Mouse (Mus musculus): ENCODE data around the gene Klhl23. TPM values are rescaled to one million over a fixed set of nuclear protein-coding genes. Genes with fewer than 3 reads are reported as not detected.
A peak's percentile ranks its signal among the peaks of the same experiment; 100 is the strongest.

Klhl23 gene
- polyA plus RNA-seq, 1 experiment from 2014 or later = 13.0 TPM

DNA sequence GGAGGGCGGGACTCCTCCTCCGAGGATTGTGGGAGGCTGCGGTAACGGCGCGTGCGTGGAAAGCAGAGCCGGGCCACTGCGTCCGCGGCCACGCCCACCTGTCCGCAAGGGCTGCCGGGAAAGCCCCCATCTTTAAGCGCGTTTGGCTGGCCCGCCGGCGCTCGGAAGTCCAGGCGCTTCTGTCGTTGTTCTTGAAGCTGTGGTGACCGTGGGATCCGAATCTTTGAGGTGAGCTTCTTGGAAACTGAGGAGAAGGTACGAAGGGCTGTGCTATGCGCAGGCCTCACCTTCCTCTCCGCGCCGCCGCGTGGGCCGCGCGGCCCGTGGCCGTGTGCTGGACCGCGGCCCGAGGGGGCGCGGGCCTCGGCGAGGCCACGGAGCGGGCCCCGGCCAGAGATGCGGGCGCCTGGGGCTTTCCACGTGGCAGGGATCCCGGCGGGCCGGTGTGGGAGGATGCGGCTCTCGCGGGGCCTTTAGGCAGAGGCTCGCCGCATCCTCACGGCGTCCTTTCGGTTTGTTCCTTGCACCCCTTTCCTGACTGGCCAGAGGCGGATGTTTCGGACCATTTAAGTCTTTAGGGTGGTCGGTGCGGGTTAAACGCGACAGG is 39.8 kb downstream of the Klhl23 start, which contains the start of gene Ssb:
Gene Ssb (plus strand): TSS at position 78 of the 607 bp plus-strand sequence.
- CTCF ChIA-PET = no interaction called here
- POLR2A ChIA-PET = interaction anchor here (1.0 kb wide), 1 partner anchor 30 kb away, joined by 3 read pairs; no protein-coding TSS in a partner anchor
- DNase-seq (ENCODE audit: low read depth, low spot score) = peak; percentile 53
- TF ChIP-seq CTCF (IDR thresholded peaks at IDR 0.05) = no peak
- in situ Hi-C loops (cut with MboI; ENCODE audit: low pct_unique_long_range_greater_than_20kb) = no loop called here
- peaks cover 3% of the 10 kb centered on the region for H3K27me3 ChIP-seq
- ATAC-seq = peak; percentile 47

DNA sequence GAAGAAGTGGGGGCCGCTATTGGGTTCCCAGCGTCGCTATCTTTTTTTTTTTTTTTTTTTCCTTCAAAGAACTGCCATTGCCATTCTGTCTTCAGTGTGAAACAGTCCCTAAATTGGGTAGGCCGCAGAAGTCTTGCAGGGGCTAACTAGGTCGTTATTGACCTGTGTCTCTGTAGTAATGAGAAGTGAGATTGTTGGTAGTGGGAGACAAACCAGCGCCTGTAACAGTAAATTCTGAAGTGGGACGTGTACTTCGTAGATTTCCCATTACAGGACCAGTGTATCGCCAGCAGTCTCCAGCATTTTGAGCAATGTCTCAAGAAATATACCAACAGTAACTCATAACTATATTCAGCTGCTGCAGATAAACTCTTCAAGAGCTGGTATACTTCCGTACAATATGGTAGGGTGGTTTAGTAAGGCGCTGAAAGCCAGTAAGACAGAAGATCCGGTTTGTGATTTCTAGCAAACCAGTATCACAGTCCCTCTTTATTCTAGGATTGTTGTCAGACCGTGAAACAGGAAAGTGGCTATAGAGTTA is 40.4 kb downstream of the Klhl23 start:
- in situ Hi-C loops (cut with MboI; ENCODE audit: low pct_unique_long_range_greater_than_20kb) = no loop called here
- H3K27me3 ChIP-seq = peaks cover 3% of the 10 kb centered on the region
- CTCF ChIA-PET = no interaction called here
- POLR2A ChIA-PET = interaction anchor here (1.0 kb wide), 1 partner anchor 29 kb away, joined by 3 read pairs; no protein-coding TSS in a partner anchor
- no peak for TF ChIP-seq CTCF (IDR thresholded peaks at IDR 0.05)
- no peak for ATAC-seq
- DNase-seq (ENCODE audit: low read depth, low spot score) = no peak

DNA sequence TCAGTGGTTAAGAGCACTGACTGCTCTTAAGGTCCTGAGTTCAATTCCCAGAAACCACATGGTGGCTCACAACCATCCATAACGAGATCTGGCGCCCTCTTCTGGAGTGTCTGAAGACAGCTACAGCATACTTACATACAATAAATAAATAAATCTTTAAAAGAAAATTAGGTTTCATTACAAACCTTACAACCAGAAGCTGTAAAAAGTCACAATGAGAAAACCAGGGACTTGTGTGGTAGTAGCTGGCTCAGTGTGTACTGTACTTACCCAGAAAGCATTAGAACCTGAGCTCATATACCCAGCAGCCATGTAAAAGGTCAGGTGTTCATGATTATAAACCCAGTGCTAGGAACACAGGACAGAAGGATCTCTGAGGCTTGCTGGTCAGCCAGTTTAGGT is 62.2 kb downstream of the Klhl23 start:
- DNase-seq (ENCODE audit: low read depth, low spot score) (no peak), ATAC-seq (no peak)
- H3K27me3 ChIP-seq = no peaks in the 10 kb centered on the region
- in situ Hi-C loops (cut with MboI; ENCODE audit: low pct_unique_long_range_greater_than_20kb) = no loop called here
- peak; percentile 51 for TF ChIP-seq CTCF (IDR thresholded peaks at IDR 0.05)
- ChIA-PET POLR2A (interaction anchor here (2.4 kb wide), 1 partner anchor 14 kb away, joined by 13 read pairs; the partner anchor contains the start of gene Ubr3), CTCF (interaction anchor here (1.1 kb wide), 1 partner anchor 33 kb away, joined by 3 read pairs; no protein-coding TSS in a partner anchor)

DNA sequence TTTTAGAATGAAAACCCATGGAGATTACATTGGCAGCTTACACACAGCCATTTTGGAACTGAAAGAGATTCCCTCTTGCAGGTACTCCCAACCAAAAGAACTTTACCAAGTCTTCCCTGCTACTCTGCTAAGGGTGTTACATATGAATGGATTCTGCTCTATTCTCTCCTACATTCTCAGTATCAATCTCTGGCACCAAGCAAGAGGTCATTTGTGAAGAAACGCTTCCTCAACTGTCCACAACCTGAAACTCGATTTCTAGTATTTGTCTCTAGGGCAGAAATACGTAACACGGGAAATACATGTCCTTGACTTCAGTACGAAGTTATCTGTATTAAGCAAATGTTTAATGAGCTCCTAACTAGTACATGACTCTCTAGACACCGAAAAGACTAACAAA is 62.8 kb downstream of the Klhl23 start:
- CTCF ChIA-PET = interaction anchor here (0.7 to 1.3 kb wide), 3 partner anchors 9 to 32 kb away, joined by 3 to 4 read pairs (median 3); no protein-coding TSS in a partner anchor
- ATAC-seq = no peak
- no peaks in the 10 kb centered on the region for H3K27me3 ChIP-seq
- no peak for TF ChIP-seq CTCF (IDR thresholded peaks at IDR 0.05)
- in situ Hi-C loops (cut with MboI; ENCODE audit: low pct_unique_long_range_greater_than_20kb) = no loop called here
- DNase-seq (ENCODE audit: low read depth, low spot score) = no peak
- POLR2A ChIA-PET = interaction anchor here (1.0 to 2.4 kb wide), 3 partner anchors 9 to 13 kb away, joined by 4 to 13 read pairs (median 4); partner anchors contain the start of gene Ubr3

DNA sequence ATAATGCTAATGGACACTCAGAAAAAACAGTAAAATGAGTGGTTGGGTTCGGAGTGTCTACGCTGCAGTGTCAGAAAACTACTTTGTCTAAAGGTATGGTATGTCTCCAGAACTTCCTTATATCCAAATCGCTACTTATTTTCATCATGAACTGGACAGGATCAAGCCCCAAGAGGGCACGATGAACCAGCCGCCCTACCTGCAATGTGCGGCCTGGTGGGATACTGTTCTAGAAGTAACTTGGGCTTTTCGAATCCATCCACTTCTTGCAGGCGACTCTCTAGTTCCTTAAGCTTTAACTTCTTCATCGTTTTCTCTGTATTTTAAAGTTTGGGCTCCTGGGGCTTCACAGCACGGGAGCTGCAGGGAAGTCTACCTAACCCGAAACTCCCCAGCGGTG is 63.3 kb downstream of the Klhl23 start:
- ATAC-seq (no peak), DNase-seq (ENCODE audit: low read depth, low spot score) (no peak)
- in situ Hi-C loops (cut with MboI; ENCODE audit: low pct_unique_long_range_greater_than_20kb) = no loop called here
- ChIA-PET POLR2A (interaction anchor here (1.0 to 2.4 kb wide), 3 partner anchors 9 to 14 kb away, joined by 4 to 13 read pairs (median 4); partner anchors contain the start of gene Ubr3), CTCF (interaction anchor here (0.7 to 1.3 kb wide), 4 partner anchors 9 to 32 kb away, joined by 3 to 5 read pairs (median 4); no protein-coding TSS in a partner anchor)
- no peak for TF ChIP-seq CTCF (IDR thresholded peaks at IDR 0.05)
- no peaks in the 10 kb centered on the region for H3K27me3 ChIP-seq

DNA sequence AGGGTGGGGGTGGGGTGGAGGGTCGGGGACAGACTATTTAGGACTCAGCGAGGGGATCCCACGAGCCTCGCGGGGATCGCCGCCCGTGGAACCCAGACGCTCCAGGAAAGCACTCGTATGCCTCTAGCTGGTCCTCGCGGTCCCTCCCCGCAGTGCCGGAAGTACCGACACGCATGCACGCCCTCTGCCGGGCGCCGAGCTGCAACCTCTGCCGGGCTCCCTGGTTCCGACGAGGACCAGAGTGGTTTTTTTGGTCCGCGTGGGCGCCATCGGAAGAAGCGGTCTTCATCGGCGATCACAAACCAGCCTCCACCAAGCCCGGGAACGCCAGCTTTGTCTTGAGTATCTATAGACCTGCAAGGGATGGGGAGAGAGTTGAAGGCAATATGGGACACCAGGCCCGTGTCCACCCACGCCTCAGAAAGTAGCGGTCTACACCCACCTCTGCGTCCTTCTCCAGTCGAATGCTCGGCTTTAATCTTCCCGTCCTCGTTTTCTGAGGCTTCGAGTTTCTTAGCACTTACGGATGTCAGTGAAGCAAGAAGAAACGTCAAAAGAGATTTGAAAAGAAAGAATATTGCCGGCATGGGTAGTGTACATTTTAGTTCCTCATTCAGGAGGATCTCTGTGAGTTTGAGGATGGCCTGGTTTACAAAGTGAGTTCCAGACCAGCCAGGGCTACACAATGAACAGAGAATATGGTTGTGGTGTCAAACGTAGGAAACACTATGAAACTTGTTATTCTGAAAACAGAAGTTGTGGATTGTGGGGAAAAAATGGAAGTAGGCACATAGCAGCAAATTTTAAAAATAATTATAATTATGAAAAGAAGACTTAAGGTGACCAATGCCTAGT is 63.9 kb downstream of the Klhl23 start, which contains the start of gene Mettl5:
Gene Mettl5 (minus strand): TSS at position 165 of the 855 bp plus-strand sequence.
- ATAC-seq (peak; percentile 76), DNase-seq (ENCODE audit: low read depth, low spot score) (no peak)
- TF ChIP-seq CTCF (IDR thresholded peaks at IDR 0.05) = peak; percentile 77
- ChIA-PET CTCF (interaction anchor here (0.7 to 1.3 kb wide), 3 partner anchors 8 to 21 kb away, joined by 3 to 5 read pairs (median 4); no protein-coding TSS in a partner anchor), POLR2A (interaction anchor here (0.6 to 2.4 kb wide), 4 partner anchors 10 to 14 kb away, joined by 3 to 13 read pairs (median 4); partner anchors contain the start of gene Ubr3)
- in situ Hi-C loops (cut with MboI; ENCODE audit: low pct_unique_long_range_greater_than_20kb) = no loop called here
- no peaks in the 10 kb centered on the region for H3K27me3 ChIP-seq

Other genes starting within 250 kb of the Klhl23 start
- gene Lrp2, start 235.9 kb upstream of the Klhl23 start, polyA plus RNA-seq (2021) = 39.0 TPM
- gene Bbs5, start 174.8 kb upstream of the Klhl23 start, polyA plus RNA-seq (2021) = 20.8 TPM
- gene Klhl41, start 151.8 kb upstream of the Klhl23 start, polyA plus RNA-seq (2021) = 0.35 TPM
- 26.0 TPM for gene Fastkd1, start 108.4 kb upstream of the Klhl23 start, polyA plus RNA-seq (2021)
- 83.7 TPM for gene Ppig, start 99.4 kb upstream of the Klhl23 start, polyA plus RNA-seq (2021)
- gene Ccdc173, start 32.4 kb upstream of the Klhl23 start, polyA plus RNA-seq (2021) = 8.5 TPM
- 26.1 TPM for gene Phospho2, start 32.3 kb upstream of the Klhl23 start, polyA plus RNA-seq (2021)
- gene Ssb, start 39.6 kb downstream of the Klhl23 start, polyA plus RNA-seq (2021) = 226 TPM
- 19.6 TPM for gene Mettl5, start 63.7 kb downstream of the Klhl23 start, polyA plus RNA-seq (2021)
- gene Ubr3, start 75.3 kb downstream of the Klhl23 start, polyA plus RNA-seq (2021) = 39.4 TPM
- gene Myo3b, start 217.2 kb downstream of the Klhl23 start, polyA plus RNA-seq (2021) = 0.18 TPM

Data from Patski (cell line).